Mouse (Mus musculus): ENCODE measurements around the gene Arap1.

The Arap1 gene

GRCm38 (mm10) chr7:101362791-101363191 is 14.9 kb downstream of the Arap1 start:
- DNase-seq (ENCODE audit: low spot score) = no peak

DNA sequence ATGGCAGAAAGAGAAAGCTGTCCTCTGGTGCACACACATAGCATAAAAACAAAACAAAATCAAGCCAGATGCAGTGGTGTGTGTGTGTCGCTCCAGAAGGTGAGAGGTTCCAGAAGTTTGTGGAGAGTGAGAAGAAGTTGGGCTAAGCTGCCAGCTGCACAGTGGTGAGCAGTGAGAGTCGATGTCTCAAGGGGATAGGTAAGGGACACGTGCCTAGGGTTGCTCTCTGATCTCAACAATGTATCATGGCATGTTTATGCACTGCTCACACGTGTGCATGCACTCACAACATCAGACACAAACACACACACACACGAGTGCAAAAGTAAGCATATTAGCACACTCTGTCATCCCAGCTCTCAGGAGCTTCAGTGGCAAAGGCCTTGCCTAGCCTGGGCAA is 16.0 kb downstream of the Arap1 start:
- no peak for DNase-seq (ENCODE audit: low spot score)

GRCm38 (mm10) chr7:101367901-101368852 is 20.3 kb downstream of the Arap1 start:
- DNase-seq (ENCODE audit: low spot score) = no peak

- DNase-seq (ENCODE audit: low spot score) = no peak
Measured at GRCm38 (mm10) chr7:101369666-101370065, 21.8 kb downstream of the Arap1 start.

- no peak for DNase-seq (ENCODE audit: low spot score)
Measured at GRCm38 (mm10) chr7:101373082-101373481, 25.2 kb downstream of the Arap1 start.

DNA sequence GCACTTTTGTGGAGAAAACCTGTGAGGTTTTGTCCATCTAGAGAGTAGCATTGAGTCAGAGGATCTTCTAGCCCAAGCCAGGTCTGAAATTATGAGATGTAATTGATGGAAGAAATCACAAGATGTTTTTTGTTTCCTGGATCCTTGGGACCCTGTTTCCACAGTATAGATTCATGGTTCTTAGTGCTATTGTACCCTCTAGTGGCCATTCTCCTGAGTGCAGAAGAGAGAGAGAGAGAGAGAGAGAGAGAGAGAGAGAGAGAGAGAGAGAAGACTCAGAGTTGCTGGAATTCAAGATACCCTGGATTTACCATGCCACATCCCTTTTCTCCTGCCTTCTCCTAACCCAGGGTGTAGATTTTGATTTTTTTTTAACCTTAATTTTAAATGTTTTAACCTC is 26.3 kb downstream of the Arap1 start:
- DNase-seq (ENCODE audit: low spot score) = peak; percentile 44

- DNase-seq (ENCODE audit: low spot score) = no peak
Measured at GRCm38 (mm10) chr7:101376701-101377340, 29.0 kb downstream of the Arap1 start.

DNA sequence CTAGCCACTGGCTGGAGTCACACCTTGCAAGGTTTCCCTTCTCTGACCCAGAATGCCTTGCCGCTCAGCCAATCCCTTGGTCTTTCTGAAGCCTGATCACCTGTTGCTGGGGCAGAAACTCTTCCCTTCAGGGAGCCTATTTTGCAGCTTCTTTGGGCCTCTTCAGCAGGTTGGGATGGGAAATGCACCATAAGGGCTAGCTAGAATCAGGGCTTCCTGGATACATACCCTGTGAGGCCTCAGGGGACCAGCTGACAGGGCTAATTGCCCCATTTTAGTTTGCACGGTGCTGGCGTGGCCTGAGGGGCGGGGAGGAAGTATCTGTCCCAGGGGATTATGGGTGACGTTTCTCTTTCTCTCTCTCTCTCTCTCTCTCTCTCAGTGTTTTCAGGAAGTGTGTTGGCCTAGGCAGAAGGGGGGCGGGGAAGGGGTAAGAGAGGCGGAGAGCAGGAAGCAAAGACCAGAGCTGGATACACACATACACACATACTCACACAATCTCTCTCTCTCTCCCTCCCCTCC is 29.9 kb downstream of the Arap1 start:
- DNase-seq (ENCODE audit: low spot score) = peak; percentile 22

- DNase-seq (ENCODE audit: low spot score) = no peak
Measured at GRCm38 (mm10) chr7:101378285-101378684, 30.4 kb downstream of the Arap1 start.

- DNase-seq (ENCODE audit: low spot score) = no peak
Measured at GRCm38 (mm10) chr7:101378796-101379465, 31.1 kb downstream of the Arap1 start.

- no peak for DNase-seq (ENCODE audit: low spot score)
Measured at GRCm38 (mm10) chr7:101379732-101380131, 31.9 kb downstream of the Arap1 start.

- DNase-seq (ENCODE audit: low spot score) = no peak
Measured at GRCm38 (mm10) chr7:101381512-101381911, 33.6 kb downstream of the Arap1 start.

DNA sequence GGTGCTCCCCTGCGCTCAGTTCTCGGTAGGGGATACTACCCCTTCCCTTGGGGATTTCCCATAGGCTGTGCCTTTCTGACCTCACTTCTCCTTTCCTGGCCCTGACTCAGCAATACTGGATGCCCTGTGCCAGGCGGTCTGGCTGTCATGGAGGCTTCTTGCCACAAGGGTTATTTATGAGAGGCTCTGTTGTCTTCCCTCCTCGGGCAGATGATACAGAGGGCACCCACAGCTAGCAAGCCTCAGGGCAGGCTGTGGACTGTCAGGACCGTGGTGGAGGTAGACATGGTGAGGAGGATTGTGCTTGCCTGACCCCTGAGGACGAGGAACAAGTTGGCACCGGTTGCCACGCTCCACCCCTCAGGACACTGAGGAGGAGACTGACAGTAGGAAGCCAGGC is 34.5 kb downstream of the Arap1 start:
- no peak for DNase-seq (ENCODE audit: low spot score)

GRCm38 (mm10) chr7:101383756-101384155 is 35.9 kb downstream of the Arap1 start:
- DNase-seq (ENCODE audit: low spot score) = no peak

DNA sequence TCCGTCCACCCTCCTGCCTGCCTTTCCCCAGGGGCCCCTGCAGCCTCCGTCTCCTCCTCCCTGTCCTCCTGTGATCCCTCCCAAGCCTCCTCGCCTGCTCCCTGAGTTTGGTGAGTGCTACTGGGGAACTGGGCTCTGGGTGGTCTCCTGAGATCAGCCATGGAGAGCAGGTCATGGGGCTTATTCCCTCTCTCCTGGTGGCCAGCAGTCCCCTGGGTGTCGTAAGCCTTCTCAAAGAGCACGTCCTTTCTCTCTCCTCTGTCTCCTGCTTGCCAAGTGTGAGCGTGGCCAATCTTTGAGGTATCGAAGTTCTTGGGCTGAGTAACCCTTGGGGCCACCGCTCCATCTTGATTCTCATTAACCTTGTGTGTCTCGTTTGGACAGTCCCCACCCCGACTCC is 37.1 kb downstream of the Arap1 start:
- no peak for DNase-seq (ENCODE audit: low spot score)

DNA sequence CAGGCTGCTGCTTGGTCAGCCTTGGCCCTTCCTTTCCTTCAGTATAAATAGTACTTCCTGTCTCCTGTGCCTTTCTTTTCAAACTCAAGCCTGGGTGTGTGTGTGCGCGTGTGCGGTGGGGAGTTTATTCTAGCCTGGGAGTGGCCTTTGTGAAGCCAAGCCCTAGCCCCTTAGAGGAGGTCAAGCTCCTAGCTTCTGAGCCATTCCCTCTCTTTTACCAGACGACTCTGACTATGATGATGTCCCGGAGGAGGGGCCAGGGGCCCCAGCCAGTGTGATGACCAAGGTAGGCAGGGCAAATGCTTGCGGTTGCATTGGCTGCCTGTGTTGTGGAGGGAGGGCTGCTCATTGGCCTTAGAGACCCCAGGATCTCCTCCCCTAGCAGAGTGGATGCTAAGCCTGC is 37.5 kb downstream of the Arap1 start:
- no peak for DNase-seq (ENCODE audit: low spot score)

GRCm38 (mm10) chr7:101385866-101386452 is 38.1 kb downstream of the Arap1 start:
- DNase-seq (ENCODE audit: low spot score) = no peak

GRCm38 (mm10) chr7:101389256-101389655 is 41.4 kb downstream of the Arap1 start:
- DNase-seq (ENCODE audit: low spot score) = no peak

DNA sequence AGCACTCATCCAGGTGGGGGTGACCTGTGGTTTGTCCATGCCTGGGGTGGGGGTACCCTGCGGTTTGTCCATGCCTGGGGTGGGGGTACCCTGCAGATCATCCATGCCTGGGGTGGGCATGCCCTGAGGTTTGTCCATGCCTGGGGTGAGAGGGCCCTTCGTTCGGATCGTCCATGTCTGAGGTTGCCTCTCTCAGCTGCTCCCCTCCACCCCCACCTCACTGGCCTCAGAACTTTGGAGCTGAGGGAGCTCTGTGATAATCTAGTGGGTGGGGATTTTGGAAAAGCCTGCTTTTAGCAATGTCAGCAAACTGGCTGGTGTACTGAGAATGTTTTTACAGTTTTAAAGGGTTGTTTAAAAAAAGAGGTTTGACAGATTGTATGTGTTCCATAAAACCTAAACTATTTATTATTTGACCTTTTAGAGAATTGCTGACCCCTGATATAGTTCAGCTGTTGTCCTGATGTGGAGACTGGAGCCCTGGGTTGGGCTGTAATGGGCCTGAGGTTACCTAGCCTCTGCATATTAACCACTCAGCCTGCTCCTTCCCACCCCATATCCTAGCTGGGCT is 44.1 kb downstream of the Arap1 start:
- no peak for DNase-seq (ENCODE audit: low spot score)

- no peak for DNase-seq (ENCODE audit: low spot score)
Measured at GRCm38 (mm10) chr7:101393015-101393414, 45.1 kb downstream of the Arap1 start.

GRCm38 (mm10) chr7:101393694-101394504 is 46.0 kb downstream of the Arap1 start:
- no peak for DNase-seq (ENCODE audit: low spot score)

All from c-Kit-positive CD71-positive TER-119-positive erythroid progenitor cells, embryonic 14.5 days (primary cell).